20 mouse cellular contexts compared by ENCODE assay signal in genomic region chr19:46665474-46665873, GRCm38 (mm10). TPM values are rescaled to one million over a fixed set of nuclear protein-coding genes. Genes with fewer than 3 reads are reported as not detected.
DNase-seq lines count a peak whose midpoint lies in the region; ATAC-seq and TF ChIP-seq lines count a peak whose summit lies in the region.
"Had no signal": no experiment of that assay in that cellular context is flagged by ENCODE, and none has a peak within 500 bp of the region (broad histone marks: within the 10 kb centered on the region; RNA-seq: fewer than 3 reads in every experiment).

No protein-coding gene starts in this region.

- H3K4me3 ChIP-seq in midbrain, embryonic 14.5 days (replicated peaks; ENCODE audit: low read depth, low read length) = no peak overlapping the region
- no peak overlapping the region for H3K4me3 ChIP-seq in midbrain, embryonic 16.5 days (ENCODE audit: low read depth, low read length)
- no peak overlapping the region for H3K4me3 ChIP-seq in forebrain, embryonic 16.5 days (replicated peaks; ENCODE audit: low read length)
- H3K4me3 ChIP-seq in heart, adult 2 months = no peak overlapping the region
- H3K4me3 ChIP-seq: limb, embryonic 15.5 days; neural tube, embryonic 15.5 days had no signal

- intact Hi-C loops in heart, adult 2 months (cut with DNase I) = no loop called here

- TF ChIP-seq EP300 in heart, adult 2 months (IDR thresholded peaks at IDR 0.05; ENCODE audit: insufficient read depth, low read depth, low read length) = no peak

- TF ChIP-seq POLR2A in heart, adult 2 months (IDR thresholded peaks at IDR 0.05; ENCODE audit: insufficient read depth, low read depth, low read length) = no peak

- TF ChIP-seq CTCF in heart, adult 2 months (IDR thresholded peaks at IDR 0.05) = no peak

- H3K9ac ChIP-seq in midbrain, embryonic 14.5 days (replicated peaks; ENCODE audit: low read length) = no peak overlapping the region
- H3K9ac ChIP-seq in midbrain, embryonic 16.5 days (ENCODE audit: low read depth, low read length) = no peak overlapping the region
- H3K9ac ChIP-seq in forebrain, embryonic 16.5 days (replicated peaks; ENCODE audit: low read depth, low read length) = no peak overlapping the region
- H3K9ac ChIP-seq in heart, adult 2 months (ENCODE audit: low read depth, low read length) = no peak overlapping the region
- H3K9ac ChIP-seq: limb, embryonic 15.5 days; neural tube, embryonic 15.5 days had no signal

- no peak overlapping the region for H3K27ac ChIP-seq in midbrain, embryonic 14.5 days (replicated peaks; ENCODE audit: low read depth, low read length)
- no peak overlapping the region for H3K27ac ChIP-seq in midbrain, embryonic 16.5 days (ENCODE audit: low read length)
- no peak overlapping the region for H3K27ac ChIP-seq in forebrain, embryonic 16.5 days (ENCODE audit: low read length)
- H3K27ac ChIP-seq in heart, adult 2 months = no peak overlapping the region
- H3K27ac ChIP-seq: limb, embryonic 15.5 days; neural tube, embryonic 15.5 days had no signal

- H3K4me2 ChIP-seq in midbrain, embryonic 14.5 days (ENCODE audit: low read length) = no peak overlapping the region
- no peak overlapping the region for H3K4me2 ChIP-seq in midbrain, embryonic 16.5 days (ENCODE audit: low read length)
- H3K4me2 ChIP-seq in forebrain, embryonic 16.5 days (ENCODE audit: low read length) = no peak overlapping the region
- H3K4me2 ChIP-seq: heart, embryonic 11.5 days; limb, embryonic 15.5 days; neural tube, embryonic 15.5 days had no signal

- H3K79me2 ChIP-seq in heart, adult 2 months (replicated peaks; ENCODE audit: control insufficient read depth, insufficient read depth, low read length) = no peaks in the 10 kb centered on the region

- 44% methylated on average over 7 of the region's 7 CpGs for WGBS in midbrain, embryonic 14.5 days
- 39% methylated on average over 7 of the region's 7 CpGs for WGBS in midbrain, embryonic 16.5 days
- WGBS in forebrain, embryonic 16.5 days = 29% methylated on average over 7 of the region's 7 CpGs
- WGBS in heart, adult 2 months = 44% methylated on average over 7 of the region's 7 CpGs

- peaks cover 8% of the 10 kb centered on the region; the same call in 1 of the 2 replicates for H3K4me1 ChIP-seq in midbrain, embryonic 14.5 days (ENCODE audit: control insufficient read depth, insufficient read depth, low read length)
- H3K4me1 ChIP-seq in midbrain, embryonic 16.5 days (ENCODE audit: control insufficient read depth, insufficient read depth, low read length) = peaks cover 3% of the 10 kb centered on the region; the same call in 1 of the 2 replicates
- H3K4me1 ChIP-seq in forebrain, embryonic 16.5 days (replicated peaks; ENCODE audit: control insufficient read depth, insufficient read depth, low read length) = peaks cover 5% of the 10 kb centered on the region; the same call in 1 of the 2 replicates
- no peaks in the 10 kb centered on the region; the same call in 1 of the 2 replicates for H3K4me1 ChIP-seq in heart, adult 2 months (ENCODE audit: control insufficient read depth, insufficient read depth, low read length)

- H3K27me3 ChIP-seq in midbrain, embryonic 14.5 days (ENCODE audit: control insufficient read depth, insufficient read depth, low read length) = no peaks in the 10 kb centered on the region
- H3K27me3 ChIP-seq in midbrain, embryonic 16.5 days (ENCODE audit: control insufficient read depth, insufficient read depth, low read depth, low read length) = no peaks in the 10 kb centered on the region; the same call in 1 of the 2 replicates
- no peaks in the 10 kb centered on the region for H3K27me3 ChIP-seq in forebrain, embryonic 16.5 days (replicated peaks; ENCODE audit: control insufficient read depth, insufficient read depth, low read length)
- no peaks in the 10 kb centered on the region for H3K27me3 ChIP-seq in heart, adult 2 months (ENCODE audit: control insufficient read depth, insufficient read depth, low read length)
- H3K27me3 ChIP-seq: neural tube, embryonic 15.5 days had no signal

- DNase-seq in frontal cortex, postnatal 36 days (ENCODE audit: low spot score in 2 of 2) = peak; percentile 21 to 54
- no peak for DNase-seq in frontal cortex, postnatal 25 days (ENCODE audit: low spot score in 2 of 2)
- DNase-seq in midbrain, embryonic 14.5 days = peak; percentile 59
- DNase-seq in embryo, embryonic 10.5 days (ENCODE audit: low spot score) = peak; percentile 48
- DNase-seq in kidney, adult 8-10 months = no peak
- DNase-seq in heart, adult 2 months = no peak
- DNase-seq: adrenal gland, adult 8-10 months; cerebellum, adult 8-10 months; gastrocnemius, postnatal 25 days; lung, adult 2 months; thymus, adult 2 months had no signal

- H3K36me3 ChIP-seq in midbrain, embryonic 14.5 days (ENCODE audit: control insufficient read depth, insufficient read depth, low read length) = no peaks in the 10 kb centered on the region
- no peaks in the 10 kb centered on the region for H3K36me3 ChIP-seq in midbrain, embryonic 16.5 days (ENCODE audit: control insufficient read depth, insufficient read depth, low read length)
- no peaks in the 10 kb centered on the region for H3K36me3 ChIP-seq in forebrain, embryonic 16.5 days (ENCODE audit: control insufficient read depth, insufficient read depth)
- no peaks in the 10 kb centered on the region for H3K36me3 ChIP-seq in heart, adult 2 months (ENCODE audit: control insufficient read depth, insufficient read depth, low read length)
- H3K36me3 ChIP-seq: limb, embryonic 15.5 days; neural tube, embryonic 15.5 days had no signal

- ATAC-seq in midbrain, embryonic 14.5 days (ENCODE audit: low FRiP score, low TSS enrichment) = no peak
- no peak for ATAC-seq in midbrain, embryonic 16.5 days
- ATAC-seq in forebrain, embryonic 16.5 days = peak; percentile 38; the same call in 1 of the 2 replicates

- no peaks in the 10 kb centered on the region for H3K9me3 ChIP-seq in midbrain, embryonic 14.5 days (ENCODE audit: control insufficient read depth, low read length)
- no peaks in the 10 kb centered on the region for H3K9me3 ChIP-seq in midbrain, embryonic 16.5 days (replicated peaks; ENCODE audit: control insufficient read depth, low read length, poor library complexity, severe bottlenecking)
- H3K9me3 ChIP-seq in forebrain, embryonic 16.5 days (ENCODE audit: control insufficient read depth, low read length) = no peaks in the 10 kb centered on the region
- H3K9me3 ChIP-seq: limb, embryonic 15.5 days; neural tube, embryonic 15.5 days had no signal

RNA-seq across cellular contexts. Expression of gene Cyp17a1, which starts 7.5 kb away (rescaled TPM):
- not detected in 2 replicates for polyA plus RNA-seq in midbrain, embryonic 14.5 days (2014; fragmentation: Nextera tagmentation; extraction: Ambion mirVana)
- not detected in 2 replicates for polyA plus RNA-seq in midbrain, embryonic 16.5 days (2015; fragmentation: Nextera tagmentation; extraction: Ambion mirVana)
- polyA plus RNA-seq in forebrain, embryonic 16.5 days (2015; fragmentation: Nextera tagmentation; extraction: Ambion mirVana) = 0.33 TPM in 1 of 2 replicates, not detected in the other
- total RNA-seq in heart, adult 2 months (2021) = not detected
- 0.12 TPM in 1 of 2 replicates, not detected in the other for polyA plus RNA-seq in heart, adult 2 months (2012; rRNA removed)
- total RNA-seq: gastrocnemius, postnatal 25 days; heart, postnatal 25 days; left cerebral cortex, postnatal 10 days had no signal
- polyA plus RNA-seq: C2C12; kidney, embryonic 14.5 days; neural tube, embryonic 15.5 days had no signal

RNA-seq across cellular contexts. Expression of gene Borcs7, which starts 24.2 kb away (rescaled TPM):
- 21.6 and 23.3 TPM in 2 replicates for polyA plus RNA-seq in midbrain, embryonic 14.5 days (2014; fragmentation: Nextera tagmentation; extraction: Ambion mirVana)
- polyA plus RNA-seq in midbrain, embryonic 16.5 days (2015; fragmentation: Nextera tagmentation; extraction: Ambion mirVana) = 24.6 and 27.6 TPM in 2 replicates
- 12.2 and 14.0 TPM in 2 replicates for polyA plus RNA-seq in forebrain, embryonic 16.5 days (2015; fragmentation: Nextera tagmentation; extraction: Ambion mirVana)
- total RNA-seq in heart, adult 2 months (2021) = 1 to 10 TPM; 7.1 to 7.8 TPM
- 4.7 and 8.7 TPM in 2 replicates for polyA plus RNA-seq in heart, adult 2 months (2012; rRNA removed)

RNA-seq across cellular contexts. Expression of gene As3mt, which starts 41.8 kb away (rescaled TPM):
- 38.8 and 42.5 TPM in 2 replicates for polyA plus RNA-seq in midbrain, embryonic 14.5 days (2014; fragmentation: Nextera tagmentation; extraction: Ambion mirVana)
- polyA plus RNA-seq in midbrain, embryonic 16.5 days (2015; fragmentation: Nextera tagmentation; extraction: Ambion mirVana) = 35.6 and 38.1 TPM in 2 replicates
- polyA plus RNA-seq in forebrain, embryonic 16.5 days (2015; fragmentation: Nextera tagmentation; extraction: Ambion mirVana) = 17.4 and 18.5 TPM in 2 replicates
- total RNA-seq in heart, adult 2 months (2021) = 10 to 100 TPM; 86.2 to 99.2 TPM
- polyA plus RNA-seq in heart, adult 2 months (2012; rRNA removed) = 33.2 and 63.7 TPM in 2 replicates

Comparison
In these comparisons a context has a peak if more than half of its experiments do, and no peak if none do; other contexts are left out.
1. DNase-seq: peak in frontal cortex, postnatal 36 days (2 of 2), midbrain, embryonic 14.5 days (single experiment) and embryo, embryonic 10.5 days (single experiment); none in frontal cortex, postnatal 25 days (0 of 2), kidney, adult 8-10 months (0 of 2) and heart, adult 2 months (0 of 2).